Mouse (Mus musculus): ENCODE data around the gene Defb23.
"Not testable (repeated sequence)": the region's sequence is repeated elsewhere in the genome, so short reads cannot be mapped to it uniquely, and the experiment has no call there.

Defb23 gene

GRCm38 (mm10) chr2:152436983-152437860 lies 27.2 kb downstream of the Defb23 start:
- DNase-seq (ENCODE audit: low read depth), result peak; percentile 83

- DNase-seq (ENCODE audit: low read depth), result no peak
These were observed 28.0 kb downstream of the Defb23 start for GRCm38 (mm10) chr2:152436405-152436901.

GRCm38 (mm10) chr2:152428481-152428880 lies 35.9 kb downstream of the Defb23 start:
- not testable (repeated sequence) for DNase-seq (ENCODE audit: low read depth)

GRCm38 (mm10) chr2:152427493-152427892 lies 36.9 kb downstream of the Defb23 start:
- no peak for DNase-seq (ENCODE audit: low read depth)

- DNase-seq (ENCODE audit: low read depth), result no peak
These were observed 48.6 kb downstream of the Defb23 start for GRCm38 (mm10) chr2:152415786-152416185.

- no peak for DNase-seq (ENCODE audit: low read depth)
These were observed 49.1 kb downstream of the Defb23 start, which contains the start of gene 6820408C15Rik for GRCm38 (mm10) chr2:152415287-152415686. TSS of gene 6820408C15Rik (plus strand) at chr2:152415587.

GRCm38 (mm10) chr2:152414591-152415165 lies 49.7 kb downstream of the Defb23 start, which contains the start of gene Zcchc3:
TSS of gene Zcchc3 (minus strand) at chr2:152415027.
- peak; percentile 51 for DNase-seq (ENCODE audit: low read depth)

GRCm38 (mm10) chr2:152413765-152414584 lies 50.4 kb downstream of the Defb23 start:
- peak; percentile 26 for DNase-seq (ENCODE audit: low read depth)

GRCm38 (mm10) chr2:152413158-152413764 lies 51.2 kb downstream of the Defb23 start:
- DNase-seq (ENCODE audit: low read depth), result no peak

GRCm38 (mm10) chr2:152412526-152413157 lies 51.8 kb downstream of the Defb23 start:
- DNase-seq (ENCODE audit: low read depth), result no peak

- DNase-seq (ENCODE audit: low read depth), result no peak
These were observed 52.9 kb downstream of the Defb23 start for GRCm38 (mm10) chr2:152411471-152411870.

- DNase-seq (ENCODE audit: low read depth), result no peak
These were observed 53.4 kb downstream of the Defb23 start for GRCm38 (mm10) chr2:152410971-152411371.

GRCm38 (mm10) chr2:152409781-152410180 lies 54.6 kb downstream of the Defb23 start:
- DNase-seq (ENCODE audit: low read depth), result no peak

Data from naive thymus-derived CD4-positive, alpha-beta T cell, adult 2 months (primary cell).